Mouse (Mus musculus): ENCODE measurements around the gene Gm17949. TPM values are rescaled to one million over a fixed set of nuclear protein-coding genes. Genes with fewer than 3 reads are reported as not detected.

The Gm17949 gene
- polyA plus RNA-seq, 1 experiment from 2014 or later = 0.43 TPM

DNA sequence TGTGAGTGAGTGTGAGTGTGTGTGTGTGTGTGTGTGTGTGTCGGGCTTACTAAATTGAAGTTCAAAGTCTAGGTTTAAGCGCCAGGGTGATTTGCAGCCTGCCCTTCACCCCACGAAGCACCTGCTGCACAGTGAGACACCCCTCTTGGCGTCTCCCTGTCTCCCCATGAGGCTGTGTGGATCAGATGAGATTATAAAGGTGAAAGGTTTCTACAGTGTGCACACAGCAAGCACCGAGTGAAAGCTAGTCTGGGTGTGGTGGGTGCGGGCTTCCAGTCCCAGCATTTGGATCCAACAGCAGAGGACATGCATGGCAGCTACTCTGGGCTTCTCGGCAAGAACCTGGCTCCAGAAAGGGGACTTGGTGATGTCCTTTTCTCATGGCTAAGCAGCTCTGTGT, 30.2 kb upstream of the Gm17949 start:
- 77% methylated on average over 7 of the region's 7 CpGs for WGBS
- no peak for ATAC-seq (replicated peaks)
- Histone ChIP-seq H3K4me3 (no peak overlapping the region), H3K27me3 (replicated peaks) (no peaks in the 10 kb centered on the region), H3K9me3 (no peaks in the 10 kb centered on the region), H3K4me1 (no peaks in the 10 kb centered on the region), H3K9ac (no peak overlapping the region), H3K27ac (no peak overlapping the region), H3K36me3 (replicated peaks) (no peaks in the 10 kb centered on the region), H3K4me2 (no peak overlapping the region)

DNA sequence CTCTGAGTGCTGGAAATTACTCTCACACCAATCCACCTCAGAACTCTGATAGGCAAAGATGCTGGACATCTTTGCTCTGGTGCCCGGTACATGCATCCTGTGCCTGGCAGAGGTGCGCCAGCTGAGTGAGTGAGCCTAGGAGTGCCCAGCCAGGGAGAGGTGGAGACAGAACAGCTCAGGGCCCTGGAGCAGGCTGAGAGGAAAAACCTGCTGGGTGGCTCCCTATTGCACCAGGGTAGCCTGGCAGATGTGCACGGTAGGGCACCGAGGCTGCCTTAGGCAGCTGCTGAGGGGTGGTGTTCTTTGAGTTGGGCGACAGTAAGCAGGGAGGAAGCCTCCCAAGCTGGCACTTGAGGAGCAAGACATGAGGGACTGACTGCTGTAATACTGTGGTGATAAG, 29.3 kb upstream of the Gm17949 start, which contains the start of gene Acer1:
Gene Acer1, minus strand, starts transcription at position 114 of the 400 bp plus-strand sequence.
- ATAC-seq (replicated peaks) = no peak
- Histone ChIP-seq H3K4me1 (no peaks in the 10 kb centered on the region), H3K27ac (no peak within 1 kb of the TSS), H3K27me3 (replicated peaks) (no peaks in the 10 kb centered on the region), H3K36me3 (replicated peaks) (no peaks in the 10 kb centered on the region), H3K9ac (no peak within 1 kb of the TSS), H3K4me2 (no peak within 1 kb of the TSS), H3K4me3 (no peak within 1 kb of the TSS), H3K9me3 (no peaks in the 10 kb centered on the region)
- 80% methylated on average over 5 of the region's 5 CpGs for WGBS

- H3K9me3 ChIP-seq = no peaks in the 10 kb centered on the region
- 0 out of 2 replicates have a peak, but pooled peaks cover 4% of the 10 kb centered on the region for H3K4me1 ChIP-seq
- no peak overlapping the region for H3K4me3 ChIP-seq
- H3K4me2 ChIP-seq = no peak overlapping the region
- WGBS = 84% methylated on average over 9 of the region's 9 CpGs
- no peaks in the 10 kb centered on the region for H3K36me3 ChIP-seq (replicated peaks)
- no peak overlapping the region for H3K27ac ChIP-seq
- no peak for ATAC-seq (replicated peaks)
- no peaks in the 10 kb centered on the region for H3K27me3 ChIP-seq (replicated peaks)
- H3K9ac ChIP-seq = no peak overlapping the region
Observed at GRCm38 (mm10) chr17:56984886-56985285, 26.4 kb upstream of the Gm17949 start.

- Histone ChIP-seq H3K27me3 (replicated peaks) (no peaks in the 10 kb centered on the region), H3K4me3 (no peak overlapping the region), H3K27ac (no peak overlapping the region), H3K36me3 (replicated peaks) (no peaks in the 10 kb centered on the region), H3K4me2 (no peak overlapping the region), H3K4me1 (0 out of 2 replicates have a peak, but pooled peaks cover 4% of the 10 kb centered on the region), H3K9ac (no peak overlapping the region), H3K9me3 (no peaks in the 10 kb centered on the region)
- WGBS = 81% methylated on average over 3 of the region's 3 CpGs
- no peak for ATAC-seq (replicated peaks)
Observed at GRCm38 (mm10) chr17:56985656-56986055, 25.6 kb upstream of the Gm17949 start.

- Histone ChIP-seq H3K4me2 (no peak overlapping the region), H3K9me3 (no peaks in the 10 kb centered on the region), H3K27ac (no peak overlapping the region), H3K27me3 (replicated peaks) (no peaks in the 10 kb centered on the region), H3K36me3 (replicated peaks) (no peaks in the 10 kb centered on the region), H3K9ac (no peak overlapping the region), H3K4me3 (no peak overlapping the region), H3K4me1 (peaks cover 10% of the 10 kb centered on the region)
- 81% methylated on average over 3 of the region's 3 CpGs for WGBS
- ATAC-seq (replicated peaks) = no peak
Observed at GRCm38 (mm10) chr17:56986105-56986805, 25.0 kb upstream of the Gm17949 start.

DNA sequence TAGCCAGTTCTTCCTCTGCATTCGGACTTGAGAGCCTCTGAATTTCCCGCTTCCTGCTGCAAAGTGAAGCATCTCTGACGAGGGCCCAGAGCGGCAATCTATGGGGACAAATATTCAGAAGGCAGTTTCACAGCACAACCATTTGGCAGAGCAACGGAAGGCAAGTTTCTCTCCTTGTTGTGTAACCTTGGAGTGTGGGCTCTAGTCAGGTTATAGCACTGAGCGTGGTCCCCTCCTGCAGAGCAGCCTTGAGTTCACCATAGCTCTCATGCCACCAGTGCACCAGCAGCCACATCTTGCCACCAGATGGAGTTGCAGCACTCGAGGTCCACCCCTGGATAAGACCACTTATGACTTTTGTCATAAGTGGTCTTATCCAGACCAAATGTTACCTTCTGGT, 22.8 kb upstream of the Gm17949 start:
- Histone ChIP-seq H3K27me3 (replicated peaks) (no peaks in the 10 kb centered on the region), H3K4me3 (no peak overlapping the region), H3K36me3 (replicated peaks) (peaks cover 8% of the 10 kb centered on the region; the same call in 1 of the 2 replicates), H3K9ac (no peak overlapping the region), H3K9me3 (no peaks in the 10 kb centered on the region), H3K4me2 (no peak overlapping the region), H3K4me1 (peaks cover 16% of the 10 kb centered on the region), H3K27ac (no peak overlapping the region)
- WGBS = 87% methylated on average over 7 of the region's 7 CpGs
- no peak for ATAC-seq (replicated peaks)

DNA sequence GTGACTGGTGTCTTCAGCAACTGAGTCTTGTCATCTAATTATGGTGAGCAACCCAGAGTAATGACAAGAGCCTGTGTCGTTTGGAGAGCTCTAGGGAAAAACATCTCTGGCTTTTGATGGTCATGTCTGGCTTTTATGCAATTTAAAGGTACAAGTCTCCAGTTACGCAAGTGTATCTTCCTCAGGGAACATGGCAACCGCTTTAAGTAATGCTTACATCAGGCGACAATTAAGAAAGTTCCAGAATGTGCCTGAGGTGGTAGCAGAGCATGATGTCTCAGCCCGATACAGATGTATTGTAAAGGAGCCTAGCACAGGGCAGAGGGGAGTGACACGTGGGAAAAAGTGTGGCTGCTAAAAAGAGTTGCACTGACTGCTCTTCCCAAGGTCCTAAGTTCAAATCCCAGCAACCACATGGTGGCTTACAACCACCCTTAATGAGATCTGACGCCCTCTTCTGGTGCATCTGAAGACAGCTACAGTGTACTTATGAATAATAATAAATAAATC, 22.3 kb upstream of the Gm17949 start:
- Histone ChIP-seq H3K9me3 (no peaks in the 10 kb centered on the region), H3K9ac (peak overlapping the region; percentile 88; the same call in 1 of the 2 replicates)

DNA sequence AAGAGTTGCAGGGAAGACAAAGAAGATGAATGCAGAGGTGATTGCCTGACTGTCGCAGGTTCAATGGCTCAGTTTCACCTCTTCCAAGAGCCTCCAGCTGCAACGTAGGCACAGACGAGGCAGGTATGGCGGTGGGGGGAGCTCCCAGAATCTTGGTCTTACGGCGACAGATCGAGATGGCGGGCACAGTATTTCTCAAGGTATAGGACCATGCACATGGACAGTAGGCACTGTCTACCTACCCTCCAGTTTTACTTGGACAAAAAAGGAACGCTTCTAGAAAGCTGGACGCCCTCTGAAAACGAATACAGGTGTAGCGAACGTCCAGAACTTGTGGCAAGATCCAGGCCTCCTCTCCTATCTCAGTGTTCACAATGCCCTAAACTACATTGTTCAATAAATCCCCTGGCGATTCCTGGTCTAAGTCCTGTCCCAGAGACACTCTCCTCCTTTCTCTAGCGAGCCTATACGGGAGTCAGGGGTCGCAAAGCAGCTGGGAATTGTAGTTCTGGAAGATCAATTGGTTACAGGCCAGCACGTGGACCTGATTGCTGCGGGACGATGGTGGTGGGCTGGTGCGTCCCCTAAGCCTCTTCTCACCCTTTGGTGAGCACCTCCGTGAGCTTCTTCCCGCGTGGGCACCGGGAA, 21.7 kb upstream of the Gm17949 start:
- H3K9ac ChIP-seq = peak overlapping the region; percentile 88
- H3K4me3 ChIP-seq = peak overlapping the region; percentile 87
- no peaks in the 10 kb centered on the region for H3K27me3 ChIP-seq (replicated peaks)
- no peaks in the 10 kb centered on the region for H3K9me3 ChIP-seq
- H3K4me2 ChIP-seq = peak overlapping the region; percentile 66
- peak overlapping the region; percentile 90 for H3K27ac ChIP-seq
- ATAC-seq (replicated peaks) = peak; percentile 95
- peaks cover 19% of the 10 kb centered on the region for H3K36me3 ChIP-seq (replicated peaks)
- 2% methylated on average over 25 of the region's 25 CpGs for WGBS
- H3K4me1 ChIP-seq = peaks cover 16% of the 10 kb centered on the region

More for the DNA sequence above, 22.3 kb upstream of the Gm17949 start:
- Histone ChIP-seq H3K27ac (peak overlapping the region; percentile 90), H3K4me2 (peak overlapping the region; percentile 66), H3K36me3 (replicated peaks) (peaks cover 13% of the 10 kb centered on the region), H3K27me3 (replicated peaks) (no peaks in the 10 kb centered on the region), H3K4me3 (peak overlapping the region; percentile 87), H3K4me1 (peaks cover 16% of the 10 kb centered on the region)
- ATAC-seq (replicated peaks) = no peak
- 74% methylated on average over 7 of the region's 7 CpGs for WGBS

GRCm38 (mm10) chr17:56990115-56990746, 21.0 kb upstream of the Gm17949 start, which contains the start of gene Clpp:
Gene Clpp, plus strand, starts transcription at chr17:56990305.
- Histone ChIP-seq H3K4me1 (peaks cover 16% of the 10 kb centered on the region), H3K27me3 (replicated peaks) (no peaks in the 10 kb centered on the region), H3K36me3 (replicated peaks) (peaks cover 24% of the 10 kb centered on the region), H3K9ac (peak within 1 kb of the TSS; percentile 88), H3K4me3 (peak within 1 kb of the TSS; percentile 87), H3K9me3 (no peaks in the 10 kb centered on the region), H3K4me2 (peak within 1 kb of the TSS; percentile 66), H3K27ac (peak within 1 kb of the TSS; percentile 90)
- ATAC-seq (replicated peaks) = peak; percentile 97
- WGBS = 0% methylated on average over 52 of the region's 52 CpGs

- 78% methylated on average over 2 of the region's 2 CpGs for WGBS
Observed at GRCm38 (mm10) chr17:56990966-56991365, 20.3 kb upstream of the Gm17949 start.

GRCm38 (mm10) chr17:56995046-56995445, 16.2 kb upstream of the Gm17949 start:
- H3K4me2 ChIP-seq = no peak overlapping the region
- no peak overlapping the region for H3K27ac ChIP-seq
- 93% methylated on average over 8 of the region's 8 CpGs for WGBS
- H3K9me3 ChIP-seq = no peaks in the 10 kb centered on the region
- no peak overlapping the region for H3K9ac ChIP-seq
- ATAC-seq (replicated peaks) = no peak
- no peaks in the 10 kb centered on the region for H3K27me3 ChIP-seq (replicated peaks)
- peaks cover 27% of the 10 kb centered on the region for H3K4me1 ChIP-seq
- peaks cover 33% of the 10 kb centered on the region for H3K36me3 ChIP-seq (replicated peaks)
- H3K4me3 ChIP-seq = no peak overlapping the region

More at GRCm38 (mm10) chr17:56990966-56991365, 20.3 kb upstream of the Gm17949 start:
- Histone ChIP-seq H3K36me3 (replicated peaks) (peaks cover 29% of the 10 kb centered on the region), H3K27ac (no peak overlapping the region), H3K9me3 (no peaks in the 10 kb centered on the region), H3K4me1 (peaks cover 16% of the 10 kb centered on the region), H3K27me3 (replicated peaks) (no peaks in the 10 kb centered on the region), H3K9ac (peak overlapping the region; percentile 88), H3K4me3 (peak overlapping the region; percentile 87), H3K4me2 (peak overlapping the region; percentile 66)
- no peak for ATAC-seq (replicated peaks)

- Histone ChIP-seq H3K36me3 (replicated peaks) (peaks cover 33% of the 10 kb centered on the region), H3K4me2 (peak overlapping the region; percentile 57), H3K27me3 (replicated peaks) (no peaks in the 10 kb centered on the region), H3K27ac (no peak overlapping the region), H3K9me3 (no peaks in the 10 kb centered on the region), H3K4me3 (peak overlapping the region; percentile 79; the same call in 1 of the 2 replicates), H3K9ac (no peak overlapping the region), H3K4me1 (peaks cover 20% of the 10 kb centered on the region)
- 0 out of 2 replicates have a peak, but pooled peaks have one; percentile 0 for ATAC-seq (replicated peaks)
- WGBS = 75% methylated on average over 2 of the region's 2 CpGs
Observed at GRCm38 (mm10) chr17:56996506-56996905, 14.8 kb upstream of the Gm17949 start.

All from midbrain, embryonic 15.5 days (tissue).